Mouse (Mus musculus): Measurements from ENCODE around the gene Prss23.

DNA sequence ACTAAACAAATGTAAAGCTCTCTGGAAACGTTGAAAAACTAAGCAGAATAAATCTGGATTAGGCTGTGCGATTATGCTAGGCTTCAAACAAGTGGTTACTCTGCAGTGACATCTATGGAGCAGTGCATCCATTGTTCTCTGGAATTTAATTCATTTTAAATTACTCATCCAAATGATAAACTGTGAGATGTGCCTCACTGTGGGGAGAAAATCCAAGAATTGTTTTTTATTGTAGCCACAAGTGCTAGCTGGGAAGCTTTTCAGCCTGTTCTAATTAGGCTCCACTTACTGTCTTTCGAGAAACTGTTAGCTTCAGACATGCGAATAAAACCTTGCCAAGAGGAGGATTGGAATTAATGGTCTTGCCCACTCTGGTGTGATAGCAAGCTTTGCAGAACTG is 18.3 kb downstream of the Prss23 start:
- TF ChIP-seq POLR2A (IDR thresholded peaks at IDR 0.05; ENCODE audit: insufficient read length, low read depth) (no peak), REST (IDR thresholded peaks at IDR 0.05; ENCODE audit: insufficient read depth, insufficient read length) (no peak)
